Mouse (Mus musculus) olfactory bulb, adult 2 months (tissue): ENCODE data around the gene Ric8a.

Experiments
- CTCF ChIP-seq: fragments of 200-500 bp; IDR thresholded peaks from 2 replicates; pipeline ENCODE4 v1.5.1; 2012; ENCODE audit warnings: low read depth, mild to moderate bottlenecking, low read length, moderate library complexity; ENCODE audit not compliant: insufficient read depth
- POLR2A ChIP-seq: fragments of 200-500 bp; IDR thresholded peaks from 2 replicates; pipeline ENCODE4 v1.6.1; 2012; ENCODE audit warnings: mild to moderate bottlenecking, low read depth, low read length, moderate library complexity; ENCODE audit not compliant: insufficient read depth

- TF ChIP-seq CTCF (no peak), POLR2A (peak; percentile 64)
Observed at GRCm38 (mm10) chr7:140856785-140857549, at the start of gene Ric8a.
